In genomic region chr1:157411341-157411710, GRCm38 (mm10) we compare ENCODE assay signal across 8 mouse cellular contexts. TPM values are rescaled to one million over a fixed set of nuclear protein-coding genes. Genes with fewer than 3 reads are reported as not detected.
A peak's percentile ranks its signal among the peaks of the same experiment; 100 is the strongest.
DNase-seq lines count a peak whose midpoint lies in the region; ATAC-seq and TF ChIP-seq lines count a peak whose summit lies in the region.

No protein-coding gene starts in this region.

- ATAC-seq in neural tube, embryonic 11.5 days (ENCODE audit: insufficient read depth, low FRiP score, low TSS enrichment) = no peak
- no peak for ATAC-seq in limb, embryonic 14.5 days (ENCODE audit: low FRiP score, low read depth)
- no peak for ATAC-seq in stomach, embryonic 14.5 days (ENCODE audit: insufficient number of reproducible peaks, insufficient read depth, low FRiP score, low read depth)

- no peaks in the 10 kb centered on the region for H3K9me3 ChIP-seq in neural tube, embryonic 11.5 days (ENCODE audit: control insufficient read depth, low read length)
- H3K9me3 ChIP-seq in limb, embryonic 14.5 days (ENCODE audit: control insufficient read depth, low read length) = no peaks in the 10 kb centered on the region
- no peaks in the 10 kb centered on the region for H3K9me3 ChIP-seq in stomach, embryonic 14.5 days (ENCODE audit: control insufficient read depth, low read depth, low read length)

- 0 out of 2 replicates have a peak, but pooled peaks cover 3% of the 10 kb centered on the region for H3K4me1 ChIP-seq in cerebellum, adult 2 months (ENCODE audit: control insufficient read depth, insufficient read depth, low read length)
- H3K4me1 ChIP-seq in neural tube, embryonic 11.5 days (ENCODE audit: control insufficient read depth, insufficient read depth, low read length) = peaks cover 5% of the 10 kb centered on the region; the same call in 1 of the 2 replicates
- H3K4me1 ChIP-seq in limb, embryonic 14.5 days (ENCODE audit: control insufficient read depth, insufficient read depth, low read length) = no peaks in the 10 kb centered on the region
- no peaks in the 10 kb centered on the region; the same call in 1 of the 2 replicates for H3K4me1 ChIP-seq in stomach, embryonic 14.5 days (ENCODE audit: control insufficient read depth, insufficient read depth, low read length)

- TF ChIP-seq POLR2A in cerebellum, adult 2 months (IDR thresholded peaks at IDR 0.05; ENCODE audit: borderline replicate concordance, insufficient read depth, low read length) = no peak
- no peak for TF ChIP-seq POLR2A in limb, embryonic 14.5 days (IDR thresholded peaks at IDR 0.05; ENCODE audit: borderline replicate concordance, extremely low read depth, insufficient read depth, insufficient read length)

- H3K36me3 ChIP-seq in neural tube, embryonic 11.5 days (ENCODE audit: control insufficient read depth, insufficient read depth, low read length) = no peaks in the 10 kb centered on the region
- no peaks in the 10 kb centered on the region for H3K36me3 ChIP-seq in limb, embryonic 14.5 days (ENCODE audit: control insufficient read depth, insufficient read depth, low read length)
- no peaks in the 10 kb centered on the region for H3K36me3 ChIP-seq in stomach, embryonic 14.5 days (ENCODE audit: control insufficient read depth, insufficient read depth, low read length)

- H3K27ac ChIP-seq in cerebellum, adult 2 months (ENCODE audit: insufficient read depth, low read length) = no peak overlapping the region; the same call in 1 of the 2 replicates
- H3K27ac ChIP-seq in neural tube, embryonic 11.5 days (ENCODE audit: low read depth, low read length) = no peak overlapping the region
- no peak overlapping the region for H3K27ac ChIP-seq in limb, embryonic 14.5 days (replicated peaks; ENCODE audit: low read depth, low read length)
- no peak overlapping the region; the same call in 1 of the 2 replicates for H3K27ac ChIP-seq in stomach, embryonic 14.5 days (ENCODE audit: low read length)

- peak overlapping the region; percentile 61 for H3K4me2 ChIP-seq in neural tube, embryonic 11.5 days (ENCODE audit: low read depth)
- peak overlapping the region; percentile 88 for H3K4me2 ChIP-seq in limb, embryonic 14.5 days (replicated peaks; ENCODE audit: low read depth, low read length, severe bottlenecking)
- peak overlapping the region; percentile 81 for H3K4me2 ChIP-seq in stomach, embryonic 14.5 days (replicated peaks; ENCODE audit: low read depth, low read length)

- H3K4me3 ChIP-seq in cerebellum, adult 2 months (replicated peaks; ENCODE audit: insufficient read depth, low read depth, low read length) = peak overlapping the region; percentile 91
- peak overlapping the region; percentile 81 for H3K4me3 ChIP-seq in neural tube, embryonic 11.5 days (ENCODE audit: low read depth, low read length)
- peak overlapping the region; percentile 91 for H3K4me3 ChIP-seq in limb, embryonic 14.5 days (replicated peaks; ENCODE audit: low read length)
- peak overlapping the region; percentile 90 for H3K4me3 ChIP-seq in stomach, embryonic 14.5 days (ENCODE audit: low read depth, low read length)

- no peak for TF ChIP-seq CTCF in cerebellum, adult 2 months (IDR thresholded peaks at IDR 0.05; ENCODE audit: borderline replicate concordance, insufficient read depth, low read depth, low read length)

- no peak for DNase-seq in cerebellum, adult 2 months
- no peak for DNase-seq in cerebellum, postnatal 10 days
- DNase-seq in neural tube, embryonic 11.5 days (ENCODE audit: low spot score) = no peak
- no peak for DNase-seq in neural tube, embryonic 10.5 days (ENCODE audit: extremely low spot score, low spot score)
- no peak for DNase-seq in limb, embryonic 14.5 days (ENCODE audit: low spot score)
- DNase-seq in thymus, postnatal 14 days = no peak
- no peak for DNase-seq in spleen, postnatal 36 days (ENCODE audit: low spot score in 2 of 2)

- WGBS in cerebellum, adult 2 months = 0% methylated on average over 4 of the region's 4 CpGs
- 0% methylated on average over 4 of the region's 4 CpGs for WGBS in neural tube, embryonic 11.5 days
- WGBS in limb, embryonic 14.5 days = 2% methylated on average over 4 of the region's 4 CpGs
- under 1% methylated on average over 4 of the region's 4 CpGs for WGBS in stomach, embryonic 14.5 days

- H3K9ac ChIP-seq in neural tube, embryonic 11.5 days (ENCODE audit: low read length) = peak overlapping the region; percentile 89
- peak overlapping the region; percentile 77 for H3K9ac ChIP-seq in limb, embryonic 14.5 days (ENCODE audit: low read depth, low read length, severe bottlenecking)
- H3K9ac ChIP-seq in stomach, embryonic 14.5 days (replicated peaks; ENCODE audit: low read depth, low read length) = peak overlapping the region; percentile 57

- H3K27me3 ChIP-seq in cerebellum, adult 2 months (ENCODE audit: control insufficient read depth, insufficient read depth, low read length) = no peaks in the 10 kb centered on the region
- H3K27me3 ChIP-seq in neural tube, embryonic 11.5 days (ENCODE audit: control insufficient read depth, insufficient read depth, low read length) = no peaks in the 10 kb centered on the region
- no peaks in the 10 kb centered on the region for H3K27me3 ChIP-seq in limb, embryonic 14.5 days (ENCODE audit: control insufficient read depth, insufficient read depth, low read length)
- H3K27me3 ChIP-seq in stomach, embryonic 14.5 days (ENCODE audit: control insufficient read depth, insufficient read depth, low read length) = no peaks in the 10 kb centered on the region

RNA-seq across cellular contexts. Expression of gene Rasal2, which starts 1.1 kb away (rescaled TPM):
- polyA plus RNA-seq in cerebellum, adult 2 months (2012; rRNA removed) = 14.6 and 14.9 TPM in 2 replicates
- polyA plus RNA-seq in neural tube, embryonic 11.5 days (2014; fragmentation: Nextera tagmentation; extraction: Ambion mirVana) = 18.1 and 19.8 TPM in 2 replicates
- 5.2 and 5.4 TPM in 2 replicates for polyA plus RNA-seq in limb, embryonic 14.5 days (2012; rRNA removed)
- polyA plus RNA-seq in limb, embryonic 14.5 days (2014; fragmentation: Nextera tagmentation; extraction: Ambion mirVana) = 10.2 and 11.5 TPM in 2 replicates
- polyA plus RNA-seq in stomach, embryonic 14.5 days (2014; fragmentation: Nextera tagmentation; extraction: Ambion mirVana) = 9.1 and 9.8 TPM in 2 replicates

RNA-seq across cellular contexts. Expression of gene Cryzl2, which starts 47.1 kb away (rescaled TPM):
- 25.5 and 28.5 TPM in 2 replicates for polyA plus RNA-seq in cerebellum, adult 2 months (2012; rRNA removed)
- 7.4 and 7.5 TPM in 2 replicates for polyA plus RNA-seq in neural tube, embryonic 11.5 days (2014; fragmentation: Nextera tagmentation; extraction: Ambion mirVana)
- polyA plus RNA-seq in limb, embryonic 14.5 days (2012; rRNA removed) = 11.8 and 12.9 TPM in 2 replicates
- 8.7 and 11.2 TPM in 2 replicates for polyA plus RNA-seq in limb, embryonic 14.5 days (2014; fragmentation: Nextera tagmentation; extraction: Ambion mirVana)
- 14.8 TPM in 2 replicates for polyA plus RNA-seq in stomach, embryonic 14.5 days (2014; fragmentation: Nextera tagmentation; extraction: Ambion mirVana)
